Mouse (Mus musculus) liver, postnatal 0 days (tissue): ENCODE data around the gene Gm42669.

Experiments
- CTCF ChIP-seq: sonication (generic); IDR thresholded peaks from 2 replicates; pipeline ENCODE4 v1.5.1; 2016; ENCODE audit warnings: antibody characterized with exemption, low read depth
- EP300 ChIP-seq: IDR thresholded peaks from 2 replicates; pipeline ENCODE4 v1.6.1; 2016; ENCODE audit warnings: antibody characterized with exemption, low read depth, mild to moderate bottlenecking

DNA sequence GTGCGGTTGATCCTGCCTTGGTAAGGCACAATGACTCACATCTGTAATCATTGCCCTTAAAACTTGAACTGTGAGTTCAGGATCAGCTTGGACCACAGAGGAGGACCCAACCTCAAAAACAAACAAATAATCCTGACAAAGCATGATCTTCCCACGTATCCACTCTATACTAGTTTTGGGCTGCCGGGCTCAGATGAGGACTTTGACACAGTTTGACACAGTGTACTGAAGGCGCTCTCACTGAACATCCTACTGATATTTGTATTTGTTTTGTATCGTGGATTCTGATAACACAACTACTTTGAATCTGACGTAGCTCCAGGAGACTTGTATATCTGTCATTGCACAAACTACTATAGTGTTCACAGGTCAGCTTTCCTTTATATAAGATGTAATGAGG lies 14.0 kb downstream of the Gm42669 start:
- TF ChIP-seq CTCF (no peak), EP300 (no peak)
